Mouse (Mus musculus) embryo, embryonic 11.5 days (tissue): ENCODE data around the gene Morn1.

Experiments
- DNase-seq: peaks from one replicate; pipeline ENCODE4 v3.0.0-alpha.2; 2012; ENCODE audit warnings: low read depth, low spot score

Morn1 gene

DNA sequence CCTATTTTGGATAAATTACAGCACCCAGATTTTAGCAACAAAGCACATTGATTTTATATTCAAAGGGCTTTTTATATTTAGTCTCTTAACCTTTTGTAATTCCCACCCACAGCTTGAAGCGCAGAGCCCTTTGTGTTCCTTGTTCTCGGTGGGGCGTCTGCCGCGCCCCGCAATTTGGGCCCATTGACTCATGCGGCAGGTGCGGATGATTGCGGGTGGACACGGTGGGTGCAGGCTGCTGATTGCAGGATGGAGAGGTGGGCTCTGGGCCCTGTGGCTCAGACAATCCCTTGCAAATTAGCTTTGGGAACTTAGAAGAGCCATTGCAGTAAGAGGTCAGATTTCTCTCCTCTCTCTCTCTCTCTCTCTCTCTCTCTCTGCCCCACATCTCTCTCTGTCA, 31.9 kb downstream of the Morn1 start:
- DNase-seq: no peak

DNA sequence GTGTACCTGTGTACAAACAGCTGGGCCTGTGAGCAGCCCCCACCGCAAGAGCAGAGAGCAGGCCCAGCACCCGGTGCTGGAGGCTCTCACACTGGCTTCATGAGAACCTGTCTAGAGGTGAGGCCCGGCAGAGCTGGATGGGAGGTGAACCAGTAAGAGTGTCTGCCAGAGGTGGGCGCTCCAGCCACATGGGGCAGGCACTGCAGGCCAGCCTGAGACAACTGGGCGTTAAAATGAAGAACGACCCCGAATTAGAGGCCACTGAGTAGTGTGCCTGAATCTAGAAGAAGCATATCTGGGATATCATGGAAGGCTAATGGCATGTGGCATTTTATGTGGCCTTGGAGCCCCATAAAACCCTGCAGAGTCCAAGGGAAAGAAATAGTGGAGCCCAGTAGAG, 33.7 kb downstream of the Morn1 start:
- no peak for DNase-seq

DNA sequence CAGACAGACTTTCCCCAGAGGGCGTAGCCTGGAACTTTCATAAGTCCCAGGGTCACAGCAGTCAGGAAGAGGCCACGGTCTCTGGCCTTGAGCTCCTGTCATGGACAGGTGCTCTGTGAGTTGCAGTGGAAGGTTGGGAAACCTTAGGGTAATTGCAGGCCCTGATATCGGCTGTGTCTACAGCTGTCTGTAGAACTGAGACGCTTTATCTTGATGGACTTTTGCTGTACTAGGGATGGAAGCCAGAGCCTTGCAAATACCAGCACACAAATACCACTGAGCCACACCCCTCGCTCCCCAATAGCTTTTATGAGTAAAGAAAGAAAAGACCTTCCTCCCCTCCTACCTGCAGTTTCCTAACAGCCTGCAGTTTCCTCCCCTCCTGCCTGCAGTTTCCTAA, 34.2 kb downstream of the Morn1 start:
- no peak for DNase-seq

DNA sequence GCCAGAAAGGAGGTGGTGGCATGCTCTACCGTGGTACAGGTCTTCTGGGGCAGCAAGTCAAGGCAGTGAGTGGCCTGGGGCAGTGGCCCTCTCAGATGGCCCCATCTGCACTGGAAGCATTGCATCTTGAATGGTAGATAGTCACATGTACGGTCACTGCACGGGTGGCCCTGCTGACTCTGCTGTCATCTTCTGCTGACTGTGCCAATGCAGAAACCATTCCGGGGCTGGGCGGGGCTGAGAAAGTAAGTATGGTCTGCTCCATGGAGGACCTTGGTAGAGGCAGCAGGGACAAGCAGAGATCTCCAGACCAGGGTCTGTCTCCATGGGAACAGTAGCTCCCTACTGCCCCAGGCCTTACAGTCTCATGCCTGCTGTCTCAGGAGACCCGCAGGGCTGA, 34.8 kb downstream of the Morn1 start:
- no peak for DNase-seq

DNA sequence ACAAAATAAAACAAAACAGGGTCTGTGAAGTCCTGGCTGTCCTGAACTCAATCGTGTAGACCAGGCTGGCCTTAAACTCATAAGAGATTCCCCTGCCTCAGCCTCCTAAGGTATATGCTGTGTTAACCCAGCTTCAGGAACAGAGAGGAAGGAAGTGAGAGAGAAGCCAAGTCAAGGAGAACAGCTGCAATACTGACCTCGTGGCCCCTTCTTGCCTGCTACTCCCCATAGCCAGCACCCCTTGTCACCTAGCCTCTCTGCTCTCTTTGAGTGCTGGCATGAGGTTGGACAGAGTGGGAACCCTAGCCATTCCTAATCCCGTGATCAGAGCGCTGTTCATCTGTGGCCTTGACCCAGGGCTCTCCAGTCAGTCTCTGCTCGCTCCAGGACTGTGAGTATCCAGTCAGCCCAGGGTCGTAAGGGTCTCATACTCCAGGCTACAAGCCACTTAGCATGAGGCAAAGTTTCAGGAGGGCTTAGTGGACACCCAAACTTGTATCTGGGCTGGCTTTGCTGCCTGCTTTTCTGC, 35.6 kb downstream of the Morn1 start:
- DNase-seq: no peak

DNA sequence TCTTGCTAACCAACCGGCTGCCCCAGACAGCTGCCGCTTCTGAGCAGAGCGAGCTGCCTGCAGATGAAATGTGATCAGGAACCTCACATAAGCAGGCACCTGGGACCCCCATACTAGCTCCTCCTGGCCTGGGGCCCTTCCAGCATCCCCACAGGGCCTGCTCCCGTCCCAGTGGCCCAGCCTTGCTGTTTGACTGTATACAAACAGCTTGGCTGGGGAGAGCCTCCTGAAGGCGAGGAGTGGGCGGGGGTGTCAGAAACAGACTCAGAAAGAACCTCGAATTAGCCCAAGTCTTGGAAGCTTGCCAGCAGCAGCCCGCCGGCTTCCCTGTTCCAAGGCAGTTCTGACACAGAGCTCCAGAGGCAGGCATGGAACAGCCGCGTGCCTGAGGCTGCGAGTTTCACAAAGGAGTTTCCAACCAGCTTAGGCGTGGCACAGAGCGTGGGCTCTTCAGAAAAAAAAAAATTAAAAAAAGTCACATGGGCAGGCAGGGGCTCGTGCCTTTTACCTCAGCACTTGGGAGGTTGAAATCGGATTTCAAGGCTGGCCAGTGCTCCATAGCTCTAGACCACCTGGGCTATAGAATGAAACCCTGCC, 36.2 kb downstream of the Morn1 start:
- DNase-seq: no peak

DNA sequence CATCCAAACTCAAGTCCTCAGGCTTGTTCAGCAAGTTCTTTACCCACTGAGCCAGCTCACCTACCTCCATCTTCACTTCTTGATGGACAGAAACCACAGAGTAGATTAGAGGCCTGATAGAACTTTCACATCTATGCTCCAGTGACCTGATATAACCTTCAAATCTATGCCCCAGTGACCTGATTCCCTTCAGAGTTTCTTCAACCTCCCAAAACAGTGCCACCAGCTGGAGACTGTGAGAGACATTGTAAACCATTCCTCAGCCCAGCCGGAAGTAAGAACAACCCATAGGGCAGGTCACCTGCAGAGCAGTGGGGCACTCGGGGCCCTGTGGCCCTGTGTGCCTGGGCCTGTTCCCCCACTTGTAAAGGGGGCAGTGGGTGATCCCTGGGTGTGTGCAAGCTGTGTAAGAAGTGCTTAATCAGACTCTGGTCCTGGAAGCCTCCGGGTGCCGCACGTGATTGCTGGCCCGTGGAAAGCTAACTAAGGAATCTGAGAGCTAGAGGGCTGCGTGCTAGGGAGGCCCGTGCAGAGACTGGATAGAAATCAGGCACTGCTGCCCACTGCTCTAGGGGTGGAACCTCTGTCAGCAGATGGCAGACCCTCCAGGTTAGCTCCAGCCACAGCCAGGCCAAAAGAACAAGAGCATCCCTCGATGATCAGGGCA, 37.6 kb downstream of the Morn1 start:
- DNase-seq: no peak

DNA sequence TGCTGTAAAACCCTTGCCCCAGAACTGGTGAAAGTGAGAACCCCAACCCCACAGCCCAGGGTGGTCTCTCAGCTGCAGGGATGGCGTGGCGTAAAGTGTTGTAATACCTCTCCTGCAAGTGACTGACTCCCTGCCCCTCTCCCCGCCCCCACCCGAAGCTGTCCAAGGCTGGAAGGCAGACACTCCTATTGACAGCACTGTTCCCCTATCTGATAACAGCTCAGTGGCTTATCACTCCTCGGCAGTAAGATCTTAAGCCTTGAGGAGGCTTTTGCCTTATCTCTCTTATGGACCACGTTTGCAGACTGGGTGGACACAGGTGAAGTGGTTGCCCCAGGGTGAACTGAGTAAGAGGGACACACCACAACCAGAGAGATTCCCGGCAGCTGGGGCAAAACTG, 38.9 kb downstream of the Morn1 start:
- DNase-seq: no peak

DNA sequence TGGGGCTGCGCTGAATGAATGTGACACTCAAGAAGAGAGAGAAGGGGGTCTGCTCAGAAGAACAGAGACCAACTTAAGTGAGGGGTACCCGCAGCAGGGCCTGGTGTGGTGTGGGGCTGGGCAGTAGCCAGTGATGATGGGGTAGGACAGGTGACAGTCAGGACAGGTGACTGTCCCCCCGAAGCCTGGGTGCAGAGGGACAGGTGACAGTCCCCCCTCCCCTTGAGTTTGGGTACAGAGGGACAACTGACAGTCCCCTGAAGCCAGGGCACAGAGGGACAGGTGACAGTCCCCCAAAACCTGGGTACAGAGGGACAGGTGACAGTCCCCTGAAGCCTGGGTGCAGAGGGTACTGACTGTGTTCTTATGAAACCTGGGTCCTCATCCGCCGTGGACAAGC, 39.8 kb downstream of the Morn1 start:
- no peak for DNase-seq

DNA sequence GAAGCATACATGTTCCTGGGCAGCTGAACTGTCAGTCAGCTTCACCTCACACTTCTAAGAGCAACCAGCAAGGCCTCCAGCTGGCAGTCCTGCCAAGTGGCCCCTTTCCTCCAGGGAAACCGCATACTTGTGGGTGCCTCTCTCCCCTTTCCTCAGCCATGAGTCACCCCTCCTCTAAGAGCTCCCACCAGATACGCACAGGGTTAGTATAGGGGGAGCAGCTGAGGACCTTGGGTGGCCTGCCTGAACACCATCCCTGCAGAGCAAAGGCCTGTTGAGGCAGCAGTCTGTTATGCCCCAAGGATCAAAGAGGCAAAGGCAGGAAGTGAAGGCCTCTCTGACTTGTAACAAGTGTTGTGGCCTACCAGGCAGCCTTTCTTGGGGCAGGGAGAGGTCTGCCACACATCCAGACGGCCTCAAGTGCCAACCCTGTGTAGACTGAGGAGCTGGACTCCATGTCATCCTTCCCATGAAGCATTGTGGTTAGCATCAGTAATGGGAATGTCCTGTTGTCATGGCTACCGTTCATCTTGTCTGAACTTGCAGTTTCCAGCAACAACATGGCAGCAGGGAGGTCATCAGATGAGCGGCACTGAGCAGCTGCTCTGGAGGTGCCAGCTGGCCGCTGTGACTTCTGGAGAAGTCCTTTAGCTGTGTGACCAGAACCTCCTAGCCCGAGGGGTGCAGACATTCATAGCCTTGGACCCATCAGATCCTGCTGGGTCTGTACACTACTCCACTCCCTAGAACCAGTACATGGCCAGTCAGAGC, 40.4 kb downstream of the Morn1 start:
- no peak for DNase-seq

DNA sequence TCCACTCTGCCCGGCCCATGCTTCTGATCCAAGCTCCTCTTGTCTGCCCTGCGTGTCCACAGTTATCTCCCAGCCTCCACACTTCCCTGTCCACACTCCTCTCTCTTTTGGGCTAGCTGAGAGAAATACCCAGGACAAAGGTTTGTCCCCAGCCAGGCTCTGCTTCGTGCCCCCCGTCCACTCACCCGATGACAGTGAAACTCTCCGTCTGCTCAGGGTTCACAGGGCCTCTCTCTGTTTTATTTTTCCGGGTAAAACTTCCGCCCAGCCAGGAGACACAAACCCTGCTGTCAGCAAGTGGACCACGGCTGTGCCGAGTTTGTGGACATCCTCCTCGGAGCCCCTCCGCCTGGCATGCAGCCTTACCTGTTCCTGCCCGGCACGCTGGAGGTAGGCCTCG, 42.0 kb downstream of the Morn1 start:
- no peak for DNase-seq

DNA sequence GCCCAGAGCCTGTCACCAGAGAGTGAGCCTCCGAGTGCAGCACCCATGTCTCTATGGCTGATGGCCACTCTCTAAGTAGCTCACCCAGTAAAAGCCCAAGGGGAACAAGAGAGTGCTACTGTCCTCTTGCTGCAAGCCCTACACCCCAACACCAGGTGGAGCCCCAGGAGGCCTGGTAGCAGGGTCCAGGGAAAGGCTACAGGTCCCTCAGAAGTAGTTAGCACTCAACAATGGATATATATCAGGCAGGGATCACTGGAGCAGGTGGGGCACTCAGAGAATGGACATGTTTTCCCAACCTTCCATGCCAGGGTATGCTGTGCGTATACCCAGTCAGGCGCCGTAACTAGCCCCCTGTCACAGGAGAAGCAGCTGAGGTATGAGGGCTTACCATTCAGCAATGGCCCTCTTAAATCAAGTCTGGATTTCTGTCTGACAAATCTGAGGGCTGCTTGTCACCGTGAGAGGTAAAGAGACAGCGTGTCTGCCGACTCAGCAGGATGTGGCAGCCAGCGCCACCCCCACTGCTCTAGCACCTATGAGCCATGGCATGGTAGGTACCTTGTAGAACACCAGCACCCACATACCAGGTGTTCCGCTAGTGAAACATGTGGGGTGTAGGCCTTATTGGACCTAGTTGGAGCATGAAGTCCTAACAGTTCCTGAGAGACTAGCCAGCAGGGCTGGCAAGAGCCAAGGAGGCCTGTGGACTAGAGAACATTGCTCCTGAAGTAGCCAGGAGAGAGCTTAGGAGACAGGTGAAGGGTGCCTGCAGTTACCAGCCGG, 42.9 kb downstream of the Morn1 start:
- DNase-seq: no peak

DNA sequence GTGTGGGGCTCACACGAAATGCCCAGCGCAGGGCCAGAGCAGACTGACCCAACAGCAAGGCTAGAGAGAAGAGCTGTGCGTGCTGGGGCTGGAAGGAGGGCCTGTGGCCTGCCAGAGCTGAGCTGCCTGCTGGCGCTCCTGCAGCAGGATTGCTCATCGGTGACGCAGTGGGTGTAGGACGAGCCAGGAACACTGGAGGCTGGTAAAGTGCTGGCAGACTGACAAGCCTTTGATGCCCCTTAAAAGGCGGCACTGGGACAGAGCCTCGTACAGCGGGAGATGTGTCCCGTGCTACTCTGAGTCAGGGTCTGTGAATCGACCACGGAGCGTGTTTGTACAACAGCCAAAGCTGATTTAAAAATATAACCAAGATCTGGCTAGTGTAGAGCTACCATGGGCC, 43.6 kb downstream of the Morn1 start:
- DNase-seq: no peak

DNA sequence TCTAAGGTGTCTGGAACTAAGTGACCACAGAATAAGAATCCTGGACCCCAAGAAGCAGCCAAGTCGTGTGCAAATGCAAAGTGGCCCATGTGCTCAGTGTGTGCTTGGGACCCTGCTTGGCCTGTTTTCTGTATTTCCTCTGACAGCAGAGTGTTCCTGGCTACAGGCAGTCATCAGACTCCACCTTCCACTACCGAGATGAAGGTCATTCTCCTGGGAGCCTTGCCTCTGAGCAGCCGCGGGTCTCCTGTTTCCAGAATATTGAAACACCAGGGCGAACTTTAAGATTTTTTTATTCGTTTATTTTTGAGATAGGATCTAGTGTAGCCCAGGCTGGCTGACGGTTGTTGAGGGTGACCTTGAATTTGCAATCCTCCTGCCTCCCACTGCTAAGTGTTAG, 44.2 kb downstream of the Morn1 start:
- no peak for DNase-seq

DNA sequence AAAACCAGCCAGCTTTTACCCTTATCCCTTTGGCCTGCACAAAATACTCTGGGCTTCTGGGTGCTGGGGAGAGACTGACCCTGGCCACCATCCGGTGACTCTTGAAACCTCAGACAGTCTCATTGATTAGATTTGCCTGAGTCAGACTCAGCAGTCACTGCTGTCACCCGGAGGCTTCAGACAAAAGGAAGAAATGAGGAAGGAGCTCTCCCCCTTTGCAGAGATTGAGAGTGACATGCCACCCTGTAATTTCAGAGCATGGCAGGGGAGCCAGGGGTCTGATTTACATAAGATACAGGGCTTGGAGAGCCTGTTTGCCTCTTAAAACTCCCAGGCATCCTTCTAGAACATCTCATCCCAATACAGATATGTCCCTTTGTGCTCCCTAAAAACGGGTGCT, 46.8 kb downstream of the Morn1 start:
- DNase-seq: no peak

DNA sequence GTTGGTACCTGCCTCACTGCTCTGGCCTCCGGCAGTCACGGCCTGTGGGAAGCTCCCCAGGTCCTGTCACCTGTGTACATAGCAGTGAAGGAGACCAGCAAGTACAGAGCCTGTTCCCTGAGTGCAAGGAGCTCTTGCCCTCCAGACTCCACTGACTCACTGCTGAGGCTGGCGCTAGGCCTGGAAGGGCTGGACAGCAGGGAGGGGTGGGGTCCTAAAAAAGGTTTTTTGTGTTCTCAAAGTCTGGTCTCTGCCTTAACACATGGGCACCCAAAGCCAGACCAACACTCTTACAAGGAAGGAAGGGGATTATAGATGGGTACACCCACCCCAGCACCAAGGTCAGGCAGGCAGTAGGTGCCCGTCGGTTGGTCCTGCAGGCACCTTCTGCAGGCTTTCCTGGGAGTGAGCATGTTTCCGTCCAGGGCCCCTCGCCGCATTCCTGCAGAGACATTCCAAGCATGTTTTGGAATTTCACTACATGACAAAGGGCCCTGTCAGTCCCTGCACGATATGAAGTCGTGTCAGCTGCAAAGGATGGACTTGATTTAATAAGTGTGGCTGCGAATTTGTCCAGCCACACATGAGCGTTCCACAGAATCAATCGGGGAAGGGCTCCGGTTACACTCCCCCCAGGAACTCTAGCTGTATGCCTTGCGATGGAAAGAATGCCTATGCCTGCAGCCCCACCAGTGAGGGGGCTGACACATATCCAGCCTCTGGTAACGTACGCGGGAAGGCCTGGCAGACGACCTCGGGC, 47.5 kb downstream of the Morn1 start:
- peak; percentile 55 for DNase-seq

DNA sequence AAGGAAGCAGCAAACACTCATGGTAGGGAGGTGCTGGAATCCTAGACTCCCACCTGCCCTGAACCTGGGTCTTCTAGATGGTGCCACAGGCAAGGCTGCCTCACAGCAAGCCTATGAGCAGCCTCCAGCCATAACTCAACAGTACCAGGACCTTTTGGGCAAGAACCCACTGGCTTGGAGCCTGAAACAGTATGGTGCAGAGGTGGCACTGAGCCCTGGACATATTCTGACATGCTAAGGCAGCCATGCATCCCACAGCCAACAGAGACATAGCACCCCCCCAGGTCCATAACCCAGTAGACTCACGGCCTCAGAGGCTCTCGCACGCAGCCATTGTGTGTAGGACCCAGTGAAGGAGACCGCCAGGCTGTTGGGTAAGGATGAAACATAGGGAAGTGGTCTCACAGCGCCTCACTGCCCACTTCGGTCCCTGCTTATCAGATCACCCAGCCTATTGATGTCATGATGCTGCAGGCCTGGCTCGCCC, 48.4 kb downstream of the Morn1 start:
- no peak for DNase-seq

DNA sequence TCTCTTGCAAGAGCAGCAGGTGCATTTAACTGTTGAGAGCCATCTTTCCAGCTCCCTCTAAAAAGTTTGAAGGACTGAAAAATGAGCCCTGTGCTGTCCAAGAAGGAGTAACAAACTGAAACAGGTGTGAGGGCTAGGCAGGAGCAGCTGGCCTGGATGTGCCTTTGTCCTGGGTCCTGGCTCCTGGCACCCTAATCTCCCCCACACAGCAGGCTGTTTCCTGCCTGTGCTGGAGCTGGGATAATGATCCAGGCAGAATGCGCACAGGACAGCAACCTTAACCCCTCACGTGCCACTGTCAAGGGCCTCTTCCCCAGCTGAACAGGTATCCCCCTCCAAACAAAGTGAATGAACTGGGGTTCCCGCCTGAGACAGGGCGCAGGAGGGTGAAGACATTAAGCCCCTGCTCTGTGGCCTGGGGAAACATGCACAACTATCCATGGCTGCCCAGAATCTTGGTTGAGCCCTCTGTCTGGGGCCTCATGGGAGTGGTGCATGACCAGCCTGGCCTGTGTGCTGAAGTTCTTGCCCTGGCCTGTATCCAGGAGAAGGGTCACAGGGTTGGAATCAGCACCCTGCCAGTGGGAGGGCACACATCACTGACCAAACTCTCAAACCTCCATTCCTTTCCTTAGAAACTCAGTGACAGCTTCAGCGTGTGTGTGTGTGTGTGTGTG, 49.7 kb downstream of the Morn1 start:
- DNase-seq: no peak

DNA sequence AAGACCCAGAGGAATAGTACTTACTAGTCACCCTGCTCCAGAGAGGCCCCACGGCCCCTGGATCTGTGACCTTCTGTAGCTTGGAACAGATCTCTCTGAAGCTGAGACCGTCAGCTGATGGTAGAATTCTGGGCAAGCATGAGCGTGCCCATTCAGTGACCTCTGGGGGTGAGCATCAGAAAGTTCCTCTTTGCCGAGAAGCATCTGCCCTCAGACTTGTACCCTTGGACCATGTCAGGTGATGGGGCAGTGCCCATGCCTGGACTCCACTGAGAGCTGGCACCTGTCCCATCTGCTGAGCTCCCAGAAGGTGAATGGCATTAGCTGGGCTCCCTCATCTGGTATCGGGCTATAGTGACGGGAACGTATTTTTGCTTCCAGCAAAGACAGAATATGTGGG, 51.5 kb downstream of the Morn1 start:
- no peak for DNase-seq

DNA sequence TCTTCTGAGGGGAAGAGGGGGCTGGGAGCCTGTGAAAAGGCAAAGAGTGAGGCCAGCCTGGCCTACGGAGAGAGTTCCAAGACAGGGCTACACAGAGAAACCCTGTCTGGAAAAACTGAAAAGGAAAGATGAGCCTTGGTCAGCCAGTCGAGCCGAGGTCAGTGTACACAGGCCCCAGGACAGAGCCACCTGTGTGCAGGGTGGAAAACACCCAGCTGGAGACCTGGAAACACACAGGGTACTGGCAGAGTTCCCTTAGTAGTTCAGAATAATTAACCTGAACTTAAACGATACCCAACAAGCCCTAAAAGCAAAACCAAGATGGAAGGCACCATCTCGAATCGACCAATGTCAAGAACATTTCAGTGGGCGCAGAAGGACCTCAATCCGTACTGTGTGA, 52.1 kb downstream of the Morn1 start:
- no peak for DNase-seq
